Comparison of ENCODE assay signal across 9 mouse cellular contexts in the genomic region with DNA sequence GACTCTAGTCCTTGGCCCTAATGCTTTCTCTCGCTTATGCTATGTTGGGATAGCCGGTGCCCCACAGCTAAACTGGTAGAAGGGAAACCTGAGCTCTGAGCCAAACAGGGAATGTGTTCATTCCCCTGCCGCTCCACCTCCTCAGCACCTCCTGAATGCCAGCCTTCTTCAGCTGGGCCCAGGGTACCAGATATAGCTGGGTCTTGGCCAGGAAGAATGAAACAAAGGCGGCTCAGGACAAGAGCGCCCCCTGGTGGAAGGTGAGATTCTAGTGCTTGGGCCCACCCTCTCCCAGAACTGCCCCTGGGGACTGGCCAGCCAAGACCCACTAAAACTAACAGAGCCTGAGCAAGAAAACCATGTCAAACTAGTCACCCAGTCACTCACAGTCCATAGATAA.
DNase-seq lines count a peak whose midpoint lies in the region; ATAC-seq and TF ChIP-seq lines count a peak whose summit lies in the region.
"Had no signal": no experiment of that assay in that cellular context is flagged by ENCODE, and none has a peak within 500 bp of the region (broad histone marks: within the 10 kb centered on the region; RNA-seq: fewer than 3 reads in every experiment).

No protein-coding gene starts in this region.

- TF ChIP-seq RAD21 in CH12.LX (IDR thresholded peaks at IDR 0.05; ENCODE audit: low read depth, low read length), result peak; percentile 69

- intact Hi-C loops in gastrocnemius, adult 2 months (cut with DNase I), result loop anchor here (1.0 kb wide), 1 partner anchor 83 kb away; no protein-coding TSS in a partner anchor
- intact Hi-C loops in gastrocnemius, postnatal 36 days (cut with DNase I), result no loop called here
- intact Hi-C loops in left cerebral cortex, postnatal 14 days (cut with DNase I), result no loop called here

- no peak overlapping the region for H3K4me2 ChIP-seq in CH12.LX (ENCODE audit: insufficient read depth, low read depth, poor library complexity, severe bottlenecking)
- H3K4me2 ChIP-seq in neural tube, embryonic 11.5 days (ENCODE audit: low read depth), result no peak overlapping the region
- H3K4me2 ChIP-seq: lung, embryonic 15.5 days had no signal

- peaks cover 84% of the 10 kb centered on the region for H3K27me3 ChIP-seq in CH12.LX (replicated peaks)
- H3K27me3 ChIP-seq in neural tube, embryonic 11.5 days (ENCODE audit: control insufficient read depth, insufficient read depth, low read length), result no peaks in the 10 kb centered on the region
- H3K27me3 ChIP-seq: lung, embryonic 15.5 days had no signal

- in situ Hi-C loops in CH12.LX (cut with MboI; ENCODE audit: low pct_ligation_motif_present, low pct_unique_long_range_greater_than_20kb, low sequenced_read_pairs), result loop anchor here (25.0 kb wide), 1 partner anchor 490 kb away; no protein-coding TSS in a partner anchor

- dilution Hi-C loops in CH12.LX (cut with MboI; ENCODE audit: extremely low pct_ligation_motif_present, extremely low pct_unique_long_range_greater_than_20kb, low sequenced_read_pairs), result no loop called here

- H3K27ac ChIP-seq in gastrocnemius, adult 2 months, result no peak overlapping the region
- no peak overlapping the region for H3K27ac ChIP-seq in CH12.LX (ENCODE audit: insufficient read depth, low read depth)
- no peak overlapping the region for H3K27ac ChIP-seq in neural tube, embryonic 11.5 days (ENCODE audit: low read depth, low read length)
- H3K27ac ChIP-seq: lung, embryonic 15.5 days had no signal

- no peak overlapping the region for H3K4me3 ChIP-seq in gastrocnemius, adult 2 months
- H3K4me3 ChIP-seq in CH12.LX (replicated peaks in 1 of 3; ENCODE audit: low read depth in 2 of 3, low read length in 2 of 3, poor library complexity in 1 of 3), result no peak overlapping the region
- no peak overlapping the region for H3K4me3 ChIP-seq in neural tube, embryonic 11.5 days (ENCODE audit: low read depth, low read length)
- H3K4me3 ChIP-seq: lung, embryonic 15.5 days had no signal

- H3K9ac ChIP-seq in CH12.LX (ENCODE audit: insufficient read depth, low read depth), result no peak overlapping the region
- no peak overlapping the region for H3K9ac ChIP-seq in neural tube, embryonic 11.5 days (ENCODE audit: low read length)
- H3K9ac ChIP-seq: lung, embryonic 15.5 days had no signal

- TF ChIP-seq EP300 in CH12.LX (IDR thresholded peaks at IDR 0.05; ENCODE audit: low read length), result no peak

- TF ChIP-seq CTCF in gastrocnemius, adult 2 months (IDR thresholded peaks at IDR 0.05), result peak; percentile 86
- TF ChIP-seq CTCF in CH12.LX (conservative IDR thresholded peaks at IDR 0.05 in 1 of 2, IDR thresholded peaks at IDR 0.05 in 1 of 2; ENCODE audit: low read depth in 2 of 2, low read length in 2 of 2), result peak; percentile 53 to 79

- WGBS in neural tube, embryonic 11.5 days, result 49% methylated on average over 5 of the region's 5 CpGs

- no peak for ATAC-seq in neural tube, embryonic 11.5 days (ENCODE audit: insufficient read depth, low FRiP score, low TSS enrichment)

- peak; percentile 73 for DNase-seq in gastrocnemius, adult 2 months
- no peak for DNase-seq in gastrocnemius, postnatal 25 days
- peak; percentile 54 for DNase-seq in CH12.LX (ENCODE audit: extremely low read depth)
- DNase-seq in c-Kit-negative CD71-positive TER-119-positive erythroid progenitor cells, embryonic 14.5 days (ENCODE audit: low read depth, low spot score), result peak; percentile 11
- peak; percentile 42 to 44 for DNase-seq in gastrocnemius, postnatal 36 days
- DNase-seq in left cerebral cortex, postnatal 14 days (ENCODE audit: low spot score in 2 of 2), result peak; percentile 35 to 62
- DNase-seq in neural tube, embryonic 11.5 days (ENCODE audit: low spot score), result peak; percentile 60
- peak; percentile 59 for DNase-seq in urinary bladder, adult 2 months (ENCODE audit: low spot score)

- H3K79me2 ChIP-seq in CH12.LX (replicated peaks; ENCODE audit: control insufficient read depth, extremely low read depth, insufficient read depth, poor library complexity, severe bottlenecking), result no peaks in the 10 kb centered on the region

- no peaks in the 10 kb centered on the region for H3K4me1 ChIP-seq in CH12.LX (ENCODE audit: control insufficient read depth in 1 of 2, insufficient read depth in 2 of 2)
- peaks cover 7% of the 10 kb centered on the region; the same call in 1 of the 2 replicates for H3K4me1 ChIP-seq in neural tube, embryonic 11.5 days (ENCODE audit: control insufficient read depth, insufficient read depth, low read length)
- H3K4me1 ChIP-seq: lung, embryonic 15.5 days had no signal

- TF ChIP-seq POLR2A in CH12.LX (IDR thresholded peaks at IDR 0.05; ENCODE audit: low read depth, low read length), result no peak

- no peaks in the 10 kb centered on the region for H3K36me3 ChIP-seq in CH12.LX (replicated peaks in 1 of 2; ENCODE audit: control insufficient read depth in 1 of 2, insufficient read depth in 1 of 2, low read length in 1 of 2)
- H3K36me3 ChIP-seq in neural tube, embryonic 11.5 days (ENCODE audit: control insufficient read depth, insufficient read depth, low read length), result no peaks in the 10 kb centered on the region
- H3K36me3 ChIP-seq: lung, embryonic 15.5 days had no signal

- H3K9me3 ChIP-seq in CH12.LX (replicated peaks; ENCODE audit: low read length), result no peaks in the 10 kb centered on the region
- no peaks in the 10 kb centered on the region for H3K9me3 ChIP-seq in neural tube, embryonic 11.5 days (ENCODE audit: control insufficient read depth, low read length)
- H3K9me3 ChIP-seq: lung, embryonic 15.5 days had no signal

TF ChIP-seq in CH12.LX, 34 proteins besides CTCF, POLR2A, EP300 and RAD21:
- TF ChIP-seq MAFK (IDR thresholded peaks at IDR 0.05; ENCODE audit: insufficient replicate concordance, low read length), result no peak
- 0 out of 2 replicates have a peak, but pooled peaks have one; percentile 14 for TF ChIP-seq ZC3H11A (IDR thresholded peaks at IDR 0.05; ENCODE audit: low read depth, low read length)
- TF ChIP-seq NELFE (IDR thresholded peaks at IDR 0.05; ENCODE audit: low read depth, low read length), result no peak
- TF ChIP-seq IRF4 (IDR thresholded peaks at IDR 0.05; ENCODE audit: low read depth, low read length), result 0 out of 2 replicates have a peak, but pooled peaks have one; percentile 15
- peak; percentile 80 for TF ChIP-seq SMC3 (IDR thresholded peaks at IDR 0.05; ENCODE audit: low read depth, low read length)
- no peak for TF ChIP-seq ZNF384 (IDR thresholded peaks at IDR 0.05; ENCODE audit: low read depth, low read length)
